Mouse (Mus musculus) layer of hippocampus, postnatal 36 days (tissue): ENCODE measurements around the gene Mettl18. TPM values are rescaled to one million over a fixed set of nuclear protein-coding genes. Genes with fewer than 3 reads are reported as not detected.
"Not testable (repeated sequence)": the region's sequence is repeated elsewhere in the genome, so short reads cannot be mapped to it uniquely, and the experiment has no call there.

Experiments
- DNase-seq, 2 experiments: peaks; one replicate each; pipeline ENCODE4 v3.0.0; 2022
- total RNA-seq, 2 experiments: library from RNA; stranded (reverse); gene quantifications; 2 replicates each; pipeline ENCODE4 v1.2.3; 2021

The Mettl18 gene
- total RNA-seq = 1 to 10 TPM; 6.9 to 7.2 TPM

- DNase-seq = peak; percentile 87 to 91
Measured at GRCm38 (mm10) chr1:163994721-163995608, at the start of gene Mettl18, which contains the start of gene BC055324. Gene Mettl18, plus strand, starts transcription at chr1:163994889. Gene BC055324, minus strand, starts transcription at chr1:163994796.

- no peak for DNase-seq
Measured at GRCm38 (mm10) chr1:163953396-163953795, 41.3 kb upstream of the Mettl18 start.

GRCm38 (mm10) chr1:163958036-163958435 lies 36.7 kb upstream of the Mettl18 start:
- no peak for DNase-seq

- DNase-seq = no peak
Measured at GRCm38 (mm10) chr1:163964008-163964689, 30.5 kb upstream of the Mettl18 start.

- DNase-seq = no peak
Measured at GRCm38 (mm10) chr1:163974471-163974870, 20.2 kb upstream of the Mettl18 start.

GRCm38 (mm10) chr1:163975088-163975487 lies 19.6 kb upstream of the Mettl18 start:
- DNase-seq = no peak

- no peak for DNase-seq
Measured at GRCm38 (mm10) chr1:163976515-163976914, 18.2 kb upstream of the Mettl18 start.

GRCm38 (mm10) chr1:163992371-163992770 lies 2.3 kb upstream of the Mettl18 start:
- no peak for DNase-seq

- no peak for DNase-seq
Measured at GRCm38 (mm10) chr1:163994173-163994720, 442 bp upstream of the Mettl18 start.

GRCm38 (mm10) chr1:163995609-163995913 lies 872 bp downstream of the Mettl18 start:
- DNase-seq = no peak

- no peak for DNase-seq
Measured at GRCm38 (mm10) chr1:164001831-164002452, 7.3 kb downstream of the Mettl18 start.

GRCm38 (mm10) chr1:164004311-164004710 lies 9.6 kb downstream of the Mettl18 start:
- no peak for DNase-seq

- no peak for DNase-seq
Measured at GRCm38 (mm10) chr1:164009235-164009634, 14.5 kb downstream of the Mettl18 start.

- no peak for DNase-seq
Measured at GRCm38 (mm10) chr1:164014616-164015015, 19.9 kb downstream of the Mettl18 start.

GRCm38 (mm10) chr1:164018221-164018896 lies 23.7 kb downstream of the Mettl18 start:
- no peak for DNase-seq

GRCm38 (mm10) chr1:164019789-164020188 lies 25.1 kb downstream of the Mettl18 start:
- no peak for DNase-seq

- DNase-seq = not testable (repeated sequence)
Measured at GRCm38 (mm10) chr1:164020746-164021145, 26.1 kb downstream of the Mettl18 start.

- DNase-seq = not testable (repeated sequence)
Measured at GRCm38 (mm10) chr1:164022106-164022505, 27.4 kb downstream of the Mettl18 start.

GRCm38 (mm10) chr1:164025685-164026084 lies 31.0 kb downstream of the Mettl18 start:
- DNase-seq = no peak

- DNase-seq = no peak
Measured at GRCm38 (mm10) chr1:164027416-164027815, 32.7 kb downstream of the Mettl18 start.

- DNase-seq = no peak
Measured at GRCm38 (mm10) chr1:164040385-164041135, 45.9 kb downstream of the Mettl18 start.

GRCm38 (mm10) chr1:164043549-164043948 lies 48.9 kb downstream of the Mettl18 start:
- DNase-seq = no peak
